Mouse (Mus musculus): Measurements from ENCODE around the gene Anp32b.

The Anp32b gene

GRCm38 (mm10) chr4:46505361-46506057 lies 54.8 kb downstream of the Anp32b start:
- in situ Hi-C loops (cut with MboI, MseI), result no loop called here

GRCm38 (mm10) chr4:46506801-46507610 lies 56.3 kb downstream of the Anp32b start:
- in situ Hi-C loops (cut with MboI, MseI), result no loop called here

DNA sequence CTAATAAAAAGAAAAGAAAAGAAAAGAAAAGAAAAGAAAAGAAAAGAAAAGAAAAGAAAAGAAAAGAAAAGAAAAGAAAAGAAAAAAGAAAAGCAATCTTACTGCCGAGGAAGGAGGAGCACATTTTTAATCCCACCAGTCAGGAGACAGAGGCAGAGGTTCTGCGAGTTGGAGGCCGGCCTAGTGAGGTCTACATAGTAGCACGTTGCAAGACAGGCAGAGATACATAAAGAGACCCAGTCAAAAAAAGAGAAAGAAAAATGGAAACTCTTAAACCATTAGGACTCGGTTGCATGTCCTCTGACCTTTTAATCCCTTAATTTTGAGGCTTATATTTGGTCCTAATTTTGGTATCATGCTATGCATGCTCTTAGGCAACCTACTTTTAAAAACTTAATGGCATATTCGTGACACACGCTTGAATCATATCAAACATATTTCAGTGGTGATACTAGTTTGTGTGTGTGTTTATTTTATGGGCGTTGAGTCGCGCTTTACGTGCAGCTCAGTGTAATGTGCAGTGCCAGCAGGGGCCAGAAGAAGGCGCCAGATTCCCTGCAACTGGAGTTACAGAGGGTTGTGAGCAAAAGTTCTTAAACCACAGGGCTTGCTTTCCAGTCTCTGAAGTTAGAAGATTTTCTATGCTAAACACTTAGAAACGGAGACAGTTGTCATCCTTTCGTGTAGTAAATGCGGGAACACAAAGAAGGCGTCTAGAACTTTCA lies 57.2 kb downstream of the Anp32b start:
- in situ Hi-C loops (cut with MboI, MseI), result no loop called here

DNA sequence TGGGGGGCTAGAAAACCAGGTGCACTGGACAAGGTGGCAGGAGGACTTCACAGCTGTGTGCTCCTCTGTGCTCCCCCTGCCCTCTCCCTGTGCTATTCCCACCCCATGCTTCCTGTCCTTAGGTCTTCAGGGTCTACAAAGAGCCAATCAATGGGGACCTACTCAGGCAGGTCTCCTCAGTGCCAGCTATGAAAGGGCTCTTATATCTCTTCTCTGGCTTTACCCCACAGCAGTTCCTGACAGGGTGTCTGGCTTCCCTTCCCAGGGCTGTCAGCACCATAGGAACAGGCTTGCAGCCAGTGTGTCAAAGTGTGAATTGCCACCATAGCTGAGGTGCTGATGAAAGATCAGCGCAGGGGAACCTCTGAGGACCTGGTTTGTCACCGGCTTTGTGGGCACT lies 69.8 kb downstream of the Anp32b start:
- in situ Hi-C loops (cut with MboI, MseI), result no loop called here

- in situ Hi-C loops (cut with MboI, MseI), result no loop called here
These were observed 70.8 kb downstream of the Anp32b start for GRCm38 (mm10) chr4:46521457-46521856.
